Mouse (Mus musculus): ENCODE data around the gene Sun1. TPM values are rescaled to one million over a fixed set of nuclear protein-coding genes. Genes with fewer than 3 reads are reported as not detected.
A peak's percentile ranks its signal among the peaks of the same experiment; 100 is the strongest.

Sun1 gene
- polyA plus RNA-seq, 1 experiment from 2014 or later = 62.8 TPM

DNA sequence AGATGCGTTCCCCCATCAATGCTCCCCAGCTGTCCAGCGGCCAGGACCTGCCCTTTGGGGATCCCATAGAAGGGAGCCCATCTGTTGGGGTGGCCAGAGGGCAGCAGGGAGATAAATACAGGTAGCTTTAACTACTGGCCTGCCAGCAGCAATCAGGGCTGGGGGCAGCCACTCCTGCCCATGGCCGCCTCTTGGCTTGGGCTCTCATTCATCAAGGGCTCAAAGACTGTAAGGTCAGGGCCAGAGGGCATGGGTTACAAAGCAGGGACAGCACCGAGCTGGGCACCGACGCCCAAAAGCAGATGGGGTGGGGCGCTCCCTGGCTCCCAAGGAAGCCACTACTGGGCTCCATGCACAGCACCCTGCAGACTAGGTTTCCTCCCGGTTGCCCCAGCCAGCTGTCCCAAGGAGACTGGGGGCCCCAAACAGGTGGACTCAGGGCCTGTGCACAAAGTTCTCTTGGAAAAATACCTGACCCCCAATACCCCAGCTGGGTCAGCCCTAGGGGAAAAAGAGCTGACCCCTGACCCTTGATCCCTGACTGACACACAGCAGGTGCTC is 71.6 kb downstream of the Sun1 start:
- H3K4me2 ChIP-seq (replicated peaks; ENCODE audit: low read depth, low read length) = no peak overlapping the region
- no peak for ATAC-seq (ENCODE audit: low FRiP score, low TSS enrichment)

DNA sequence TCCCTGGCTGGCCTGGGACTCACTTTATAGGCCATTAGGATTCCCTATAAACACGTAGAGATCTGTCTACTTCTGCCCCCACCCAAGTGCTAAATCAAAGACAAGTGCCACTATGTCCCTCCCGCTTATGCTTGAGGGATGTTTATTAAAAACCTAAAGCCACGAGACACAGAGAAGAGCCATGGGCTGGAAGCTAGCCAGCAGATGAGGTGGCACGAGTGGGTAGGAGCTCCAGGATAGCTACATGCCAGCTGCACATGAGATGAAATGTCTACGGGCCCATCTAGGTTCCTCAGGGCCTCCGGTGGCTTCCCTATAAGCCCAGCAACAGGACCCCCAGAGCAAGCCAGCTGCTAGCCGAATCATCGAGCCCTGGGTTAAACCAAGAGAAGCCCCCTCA is 76.8 kb downstream of the Sun1 start:
- H3K4me2 ChIP-seq (replicated peaks; ENCODE audit: low read depth, low read length) = no peak overlapping the region
- H3K9ac ChIP-seq (replicated peaks; ENCODE audit: low read length) = no peak overlapping the region
- H3K27ac ChIP-seq (ENCODE audit: low read length) = no peak overlapping the region
- no peak overlapping the region for H3K4me3 ChIP-seq (ENCODE audit: low read length)
- ATAC-seq (ENCODE audit: low FRiP score, low TSS enrichment) = no peak
- H3K36me3 ChIP-seq (ENCODE audit: insufficient read depth, low read length) = no peaks in the 10 kb centered on the region
- no peaks in the 10 kb centered on the region for H3K27me3 ChIP-seq (ENCODE audit: insufficient read depth, low read length)
- WGBS = 70% methylated on average over 8 of the region's 8 CpGs
- peaks cover 3% of the 10 kb centered on the region; the same call in 1 of the 2 replicates for H3K4me1 ChIP-seq (ENCODE audit: insufficient read depth, low read length)
- no peaks in the 10 kb centered on the region for H3K9me3 ChIP-seq (ENCODE audit: low read length)

More for the DNA sequence above, 71.6 kb downstream of the Sun1 start:
- no peaks in the 10 kb centered on the region for H3K27me3 ChIP-seq (ENCODE audit: insufficient read depth, low read length)
- H3K36me3 ChIP-seq (ENCODE audit: insufficient read depth, low read length) = peaks cover 21% of the 10 kb centered on the region
- H3K27ac ChIP-seq (ENCODE audit: low read length) = no peak overlapping the region; the same call in 1 of the 2 replicates
- H3K4me3 ChIP-seq (ENCODE audit: low read length) = no peak overlapping the region
- 46% methylated on average over 8 of the region's 8 CpGs for WGBS
- H3K9me3 ChIP-seq (ENCODE audit: low read length) = no peaks in the 10 kb centered on the region
- H3K9ac ChIP-seq (replicated peaks; ENCODE audit: low read length) = no peak overlapping the region
- no peaks in the 10 kb centered on the region for H3K4me1 ChIP-seq (ENCODE audit: insufficient read depth, low read length)

- H3K9ac ChIP-seq (replicated peaks; ENCODE audit: low read length) = no peak overlapping the region
- ATAC-seq (ENCODE audit: low FRiP score, low TSS enrichment) = no peak
- no peak overlapping the region for H3K4me3 ChIP-seq (ENCODE audit: low read length)
- H3K27ac ChIP-seq (ENCODE audit: low read length) = no peak overlapping the region
- 24% methylated on average over 10 of the region's 11 CpGs for WGBS
- peaks cover 4% of the 10 kb centered on the region; the same call in 1 of the 2 replicates for H3K4me1 ChIP-seq (ENCODE audit: insufficient read depth, low read length)
- H3K36me3 ChIP-seq (ENCODE audit: insufficient read depth, low read length) = no peaks in the 10 kb centered on the region
- no peak overlapping the region for H3K4me2 ChIP-seq (replicated peaks; ENCODE audit: low read depth, low read length)
- no peaks in the 10 kb centered on the region for H3K9me3 ChIP-seq (ENCODE audit: low read length)
- no peaks in the 10 kb centered on the region for H3K27me3 ChIP-seq (ENCODE audit: insufficient read depth, low read length)
Measured at GRCm38 (mm10) chr5:139281373-139282112, 81.1 kb downstream of the Sun1 start.

DNA sequence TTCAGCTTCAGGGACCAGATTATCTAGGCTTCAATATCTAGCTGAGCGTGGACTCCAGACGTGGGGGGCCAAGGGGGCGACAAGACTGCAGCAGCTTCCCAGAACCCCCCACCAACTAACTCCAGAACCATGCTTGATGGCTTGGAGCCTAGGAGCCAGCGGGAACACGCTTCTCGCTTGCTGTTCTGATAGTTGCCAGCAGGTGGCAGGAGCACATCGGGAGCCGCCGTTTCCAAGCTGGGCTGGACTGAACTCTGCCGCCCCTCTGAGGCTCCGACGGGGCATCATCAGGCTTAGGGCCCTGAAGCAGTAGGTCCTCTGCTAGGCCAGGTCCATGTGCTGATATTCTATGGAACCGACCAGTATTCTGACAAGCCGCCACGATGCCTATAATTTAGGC is 81.8 kb downstream of the Sun1 start:
- Histone ChIP-seq H3K4me1 (ENCODE audit: insufficient read depth, low read length) (peaks cover 7% of the 10 kb centered on the region; the same call in 1 of the 2 replicates), H3K36me3 (ENCODE audit: insufficient read depth, low read length) (no peaks in the 10 kb centered on the region), H3K27me3 (ENCODE audit: insufficient read depth, low read length) (no peaks in the 10 kb centered on the region), H3K4me3 (ENCODE audit: low read length) (no peak overlapping the region), H3K4me2 (replicated peaks; ENCODE audit: low read depth, low read length) (no peak overlapping the region), H3K27ac (ENCODE audit: low read length) (no peak overlapping the region), H3K9ac (replicated peaks; ENCODE audit: low read length) (no peak overlapping the region), H3K9me3 (ENCODE audit: low read length) (no peaks in the 10 kb centered on the region)
- WGBS = 6% methylated on average over 15 of the region's 15 CpGs
- ATAC-seq (ENCODE audit: low FRiP score, low TSS enrichment) = peak; percentile 55

- H3K9ac ChIP-seq (replicated peaks; ENCODE audit: low read length) = no peak overlapping the region
- H3K27me3 ChIP-seq (ENCODE audit: insufficient read depth, low read length) = no peaks in the 10 kb centered on the region
- H3K9me3 ChIP-seq (ENCODE audit: low read length) = no peaks in the 10 kb centered on the region
- no peak overlapping the region for H3K4me2 ChIP-seq (replicated peaks; ENCODE audit: low read depth, low read length)
- H3K4me3 ChIP-seq (ENCODE audit: low read length) = no peak overlapping the region
- H3K4me1 ChIP-seq (ENCODE audit: insufficient read depth, low read length) = peaks cover 7% of the 10 kb centered on the region; the same call in 1 of the 2 replicates
- H3K27ac ChIP-seq (ENCODE audit: low read length) = no peak overlapping the region
- 96% methylated on average over 14 of the region's 14 CpGs for WGBS
- ATAC-seq (ENCODE audit: low FRiP score, low TSS enrichment) = no peak
- H3K36me3 ChIP-seq (ENCODE audit: insufficient read depth, low read length) = no peaks in the 10 kb centered on the region
Measured at GRCm38 (mm10) chr5:139283460-139284180, 83.2 kb downstream of the Sun1 start.

DNA sequence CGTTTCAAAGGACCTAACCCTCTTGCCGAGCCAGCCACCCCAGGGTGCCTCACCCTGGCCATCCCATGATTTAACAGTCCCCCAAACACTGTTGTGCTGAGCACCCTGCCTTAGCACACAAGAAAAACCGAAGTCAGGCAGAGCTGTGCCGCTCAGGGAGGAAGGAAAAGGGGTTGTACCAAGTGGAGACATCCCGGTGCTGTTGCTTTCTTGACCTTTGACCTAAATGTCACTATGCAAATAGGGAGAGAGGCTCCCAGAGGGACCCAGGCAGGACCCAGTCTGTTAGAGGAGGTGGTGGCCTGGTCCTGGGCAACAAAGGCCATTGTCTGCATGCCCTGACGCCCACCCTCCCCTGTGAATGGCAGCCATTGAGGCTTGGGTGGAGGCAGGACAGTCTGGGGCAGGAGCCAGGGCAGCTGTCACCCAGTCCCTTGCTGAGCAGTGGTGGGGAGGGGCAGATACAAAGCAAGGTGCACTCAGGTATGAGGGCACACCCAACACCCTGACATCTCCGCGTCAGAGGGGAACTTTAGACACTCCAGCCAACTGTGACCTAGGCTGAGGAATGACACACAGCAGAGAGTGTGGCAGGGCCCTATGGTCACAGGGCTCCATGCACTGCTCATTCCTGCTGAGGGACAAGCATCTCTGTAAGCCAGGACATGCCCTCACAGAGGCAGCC is 85.1 kb downstream of the Sun1 start:
- 47% methylated on average over 8 of the region's 8 CpGs for WGBS
- Histone ChIP-seq H3K9me3 (ENCODE audit: low read length) (no peaks in the 10 kb centered on the region), H3K9ac (replicated peaks; ENCODE audit: low read length) (no peak overlapping the region)

DNA sequence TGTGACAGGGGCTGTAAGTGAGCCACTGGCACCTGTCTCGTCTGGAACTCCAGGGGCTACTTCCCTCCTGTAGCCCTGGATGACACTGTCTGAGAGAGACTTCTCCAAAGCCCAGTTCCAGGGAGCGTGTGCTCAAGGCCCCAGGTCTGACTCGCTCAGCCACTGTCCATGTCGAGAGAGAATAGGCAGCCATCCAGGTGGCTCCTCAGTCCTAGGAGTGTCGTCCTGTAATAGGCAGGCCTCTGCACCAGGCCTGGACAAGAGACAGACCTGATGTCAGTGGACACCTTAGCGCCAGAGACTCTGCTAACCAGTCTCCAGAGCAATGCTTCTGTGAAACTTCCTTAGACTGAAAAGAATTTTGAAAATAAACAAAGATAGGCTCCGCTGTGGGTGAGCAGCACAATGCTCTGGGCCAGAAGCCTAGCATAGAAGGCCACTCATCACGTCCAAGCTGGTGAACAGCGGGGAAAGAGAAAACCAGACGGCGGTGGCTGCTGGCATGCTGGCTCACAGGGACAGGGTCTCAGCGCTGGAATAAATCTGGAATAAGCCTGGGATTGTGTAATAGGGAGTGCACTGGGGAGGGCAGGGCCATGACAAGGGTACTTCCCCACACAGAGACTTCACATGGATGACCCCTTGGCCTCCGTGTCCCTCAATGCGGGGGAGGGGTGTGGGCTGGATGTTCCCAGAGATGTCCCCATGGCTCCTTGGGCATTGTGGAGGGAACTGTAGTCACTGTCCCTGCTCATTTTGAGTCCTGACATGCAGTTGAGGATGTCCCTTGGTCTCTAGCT is 85.9 kb downstream of the Sun1 start:
- no peak overlapping the region for H3K27ac ChIP-seq (ENCODE audit: low read length)
- WGBS = 67% methylated on average over 14 of the region's 14 CpGs
- no peak for ATAC-seq (ENCODE audit: low FRiP score, low TSS enrichment)
- no peaks in the 10 kb centered on the region for H3K9me3 ChIP-seq (ENCODE audit: low read length)
- no peaks in the 10 kb centered on the region for H3K36me3 ChIP-seq (ENCODE audit: insufficient read depth, low read length)
- no peaks in the 10 kb centered on the region for H3K27me3 ChIP-seq (ENCODE audit: insufficient read depth, low read length)
- 0 out of 2 replicates have a peak overlapping the region, but pooled peaks have one; percentile 18 for H3K9ac ChIP-seq (replicated peaks; ENCODE audit: low read length)
- H3K4me1 ChIP-seq (ENCODE audit: insufficient read depth, low read length) = peaks cover 7% of the 10 kb centered on the region; the same call in 1 of the 2 replicates
- no peak overlapping the region for H3K4me3 ChIP-seq (ENCODE audit: low read length)
- H3K4me2 ChIP-seq (replicated peaks; ENCODE audit: low read depth, low read length) = no peak overlapping the region

More for the DNA sequence above, 85.1 kb downstream of the Sun1 start:
- Histone ChIP-seq H3K4me1 (ENCODE audit: insufficient read depth, low read length) (peaks cover 7% of the 10 kb centered on the region; the same call in 1 of the 2 replicates), H3K27me3 (ENCODE audit: insufficient read depth, low read length) (no peaks in the 10 kb centered on the region), H3K36me3 (ENCODE audit: insufficient read depth, low read length) (no peaks in the 10 kb centered on the region), H3K4me3 (ENCODE audit: low read length) (no peak overlapping the region), H3K27ac (ENCODE audit: low read length) (no peak overlapping the region), H3K4me2 (replicated peaks; ENCODE audit: low read depth, low read length) (no peak overlapping the region)
- ATAC-seq (ENCODE audit: low FRiP score, low TSS enrichment) = no peak

- Histone ChIP-seq H3K27ac (ENCODE audit: low read length) (no peak overlapping the region), H3K36me3 (ENCODE audit: insufficient read depth, low read length) (no peaks in the 10 kb centered on the region), H3K9me3 (ENCODE audit: low read length) (no peaks in the 10 kb centered on the region), H3K4me1 (ENCODE audit: insufficient read depth, low read length) (peaks cover 4% of the 10 kb centered on the region; the same call in 1 of the 2 replicates), H3K27me3 (ENCODE audit: insufficient read depth, low read length) (no peaks in the 10 kb centered on the region), H3K4me3 (ENCODE audit: low read length) (no peak overlapping the region), H3K9ac (replicated peaks; ENCODE audit: low read length) (no peak overlapping the region), H3K4me2 (replicated peaks; ENCODE audit: low read depth, low read length) (no peak overlapping the region)
- whole genome bisulfite sequencing = 88% methylated on average over 5 of the region's 5 CpGs
- no peak for ATAC-seq (ENCODE audit: low FRiP score, low TSS enrichment)
Measured at GRCm38 (mm10) chr5:139287099-139287498, 86.7 kb downstream of the Sun1 start.

DNA sequence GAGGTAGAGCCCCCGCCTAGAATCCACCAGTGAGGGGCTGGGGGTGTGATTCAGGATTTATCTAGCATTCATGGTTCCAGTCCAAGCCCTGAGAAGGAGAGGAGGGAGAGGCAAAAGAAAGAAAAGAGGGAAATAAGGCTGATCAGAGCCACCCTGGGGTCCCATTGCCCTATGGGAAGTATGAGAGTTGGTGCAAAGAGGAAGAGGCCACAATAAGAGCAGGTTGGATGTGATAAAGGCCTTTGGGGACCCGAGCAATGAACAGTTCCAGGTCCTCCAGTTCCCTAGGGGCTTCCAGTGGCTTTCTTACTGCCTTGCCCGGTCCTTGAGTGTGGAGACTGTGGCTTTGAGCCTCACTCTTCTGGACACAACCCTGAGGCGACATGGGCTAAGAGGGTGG is 87.3 kb downstream of the Sun1 start:
- no peak overlapping the region for H3K4me3 ChIP-seq (ENCODE audit: low read length)
- peaks cover 4% of the 10 kb centered on the region; the same call in 1 of the 2 replicates for H3K4me1 ChIP-seq (ENCODE audit: insufficient read depth, low read length)
- 86% methylated on average over 4 of the region's 4 CpGs for WGBS
- H3K36me3 ChIP-seq (ENCODE audit: insufficient read depth, low read length) = no peaks in the 10 kb centered on the region
- no peak overlapping the region for H3K9ac ChIP-seq (replicated peaks; ENCODE audit: low read length)
- no peak overlapping the region for H3K27ac ChIP-seq (ENCODE audit: low read length)
- no peaks in the 10 kb centered on the region for H3K9me3 ChIP-seq (ENCODE audit: low read length)
- H3K27me3 ChIP-seq (ENCODE audit: insufficient read depth, low read length) = no peaks in the 10 kb centered on the region
- no peak for ATAC-seq (ENCODE audit: low FRiP score, low TSS enrichment)
- no peak overlapping the region for H3K4me2 ChIP-seq (replicated peaks; ENCODE audit: low read depth, low read length)
